Mouse (Mus musculus) midbrain, embryonic 10.5 days (tissue): Measurements from ENCODE around the gene Nkx2-5. TPM values are rescaled to one million over a fixed set of nuclear protein-coding genes. Genes with fewer than 3 reads are reported as not detected.

ENCODE experiments used
- DNase-seq: peaks from one replicate; pipeline ENCODE4 v3.0.0-alpha.2; 2017; ENCODE audit warnings: low spot score
- H3K27ac ChIP-seq: fragments of 300-500 bp; sonication (generic); replicated peaks from 2 replicates; pipeline ENCODE4 v1.5.1; 2016; ENCODE audit warnings: mild to moderate bottlenecking
- H3K27me3 ChIP-seq: fragments of 300-500 bp; sonication (generic); 2 replicates; pipeline ENCODE4 v1.6.1; 2016; ENCODE audit warnings: low read depth, mild to moderate bottlenecking; ENCODE audit not compliant: poor library complexity, severe bottlenecking
- H3K36me3 ChIP-seq: fragments of 300-500 bp; sonication (generic); 2 replicates; pipeline ENCODE4 v1.6.1; 2016; ENCODE audit warnings: mild to moderate bottlenecking, moderate library complexity
- H3K4me1 ChIP-seq: fragments of 300-500 bp; sonication (generic); 2 replicates; pipeline ENCODE4 v1.6.1; 2016
- H3K4me3 ChIP-seq: fragments of 300-500 bp; sonication (generic); 2 replicates; pipeline ENCODE4 v1.5.1; 2016; ENCODE audit warnings: mild to moderate bottlenecking, moderate library complexity
- H3K9me3 ChIP-seq: fragments of 300-500 bp; sonication (generic); replicated peaks from 2 replicates; pipeline ENCODE4 v1.6.1; 2016; ENCODE audit warnings: mild to moderate bottlenecking
- WGBS: fragments of 180-500 bp; shearing (Covaris S2); methylation state at CpG from one replicate; pipeline ENCODE4 v1.1.7; 2016; 5-methylcytosine and 5-hydroxymethylcytosine counted together
- polyA plus RNA-seq: library from polyadenylated mRNA; unstranded; fragments of >200 nt; fragmentation: Nextera tagmentation; extraction: Ambion mirVana; gene quantifications from 2 replicates; pipeline ENCODE4 v1.2.1, GENCODE M21; 2016

Gene Nkx2-5
- polyA plus RNA-seq, 1 experiment from 2014 or later = not detected

DNA sequence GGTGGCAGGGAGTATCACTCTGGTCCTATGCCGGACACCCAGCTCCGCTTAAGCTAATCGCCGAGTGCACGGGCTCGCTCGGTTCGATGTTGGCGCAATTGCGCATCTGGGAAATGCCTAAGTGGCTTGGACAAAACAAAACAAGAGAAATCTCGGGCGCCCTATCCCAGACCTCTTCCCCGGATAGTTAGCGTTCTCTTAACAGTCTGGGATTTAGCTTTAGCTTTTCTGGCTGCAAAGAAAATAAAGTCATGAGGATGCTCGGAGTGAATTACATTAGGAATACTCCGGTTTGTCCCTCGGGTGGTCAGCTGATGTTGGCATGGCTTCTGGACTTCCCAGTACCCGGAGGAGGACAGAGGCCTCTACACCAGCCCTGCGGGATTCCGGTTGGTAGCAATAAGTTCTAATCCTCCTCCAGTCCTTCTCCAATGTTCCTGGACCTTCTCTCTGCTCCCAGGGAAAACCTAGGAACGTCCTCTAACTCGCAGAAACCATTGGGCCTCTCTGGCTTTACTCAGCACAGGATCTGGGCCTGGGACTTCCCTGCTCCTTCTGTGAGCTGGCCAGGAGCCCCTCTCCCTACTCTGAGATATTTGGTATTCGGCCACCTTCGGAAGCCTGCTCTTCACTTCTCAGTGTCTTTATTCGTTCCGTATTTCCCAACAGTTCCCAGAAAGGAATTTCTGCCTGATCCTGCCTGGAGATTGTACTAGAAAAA lies 4.9 kb downstream of the Nkx2-5 start:
- peak; percentile 33 for DNase-seq
- under 1% methylated on average over 26 of the region's 26 CpGs for WGBS
- H3K4me3 ChIP-seq = peak overlapping the region; percentile 18; the same call in 1 of the 2 replicates

DNA sequence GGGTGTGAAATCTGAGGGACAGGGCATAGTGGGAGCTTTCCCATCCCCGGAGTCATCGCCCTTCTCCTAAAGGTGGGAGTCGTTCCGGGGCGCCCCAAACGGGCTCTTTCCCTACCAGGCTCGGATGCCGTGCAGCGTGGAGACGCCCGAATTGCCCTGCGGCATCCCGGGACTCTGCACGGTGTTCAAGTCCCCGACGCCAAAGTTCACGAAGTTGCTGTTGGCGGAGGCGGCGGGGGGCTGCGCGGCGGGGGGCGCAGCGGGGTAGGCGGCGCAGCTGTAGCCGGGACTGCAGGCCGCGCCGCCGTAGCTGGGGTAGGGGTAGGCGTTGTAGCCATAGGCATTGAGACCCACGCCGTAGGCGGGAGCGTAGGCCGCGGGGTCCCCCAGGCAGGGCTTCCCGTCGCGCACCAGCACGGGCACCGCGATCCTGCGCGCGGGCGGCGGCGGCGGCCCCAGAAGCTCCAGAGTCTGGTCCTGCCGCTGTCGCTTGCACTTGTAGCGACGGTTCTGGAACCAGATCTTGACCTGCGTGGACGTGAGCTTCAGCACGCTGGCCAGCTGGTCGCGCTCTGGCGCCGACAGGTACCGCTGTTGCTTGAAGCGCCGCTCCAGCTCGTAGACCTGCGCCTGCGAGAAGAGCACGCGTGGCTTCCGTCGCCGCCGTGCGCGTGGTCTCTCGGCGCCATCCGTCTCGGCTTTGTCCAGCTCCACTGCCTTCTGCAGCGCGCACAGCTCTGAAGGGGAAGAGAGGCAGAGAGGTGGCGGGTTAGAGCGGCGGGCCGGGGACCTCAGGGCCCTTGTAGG lies 5.7 kb downstream of the Nkx2-5 start:
- H3K27ac ChIP-seq = no peak overlapping the region
- H3K4me3 ChIP-seq = peak overlapping the region; percentile 18
- H3K4me1 ChIP-seq = peaks cover 15% of the 10 kb centered on the region
- peaks cover 100% of the 10 kb centered on the region for H3K27me3 ChIP-seq
- H3K9me3 ChIP-seq = no peaks in the 10 kb centered on the region
- under 1% methylated on average over 86 of the region's 87 CpGs for WGBS
- H3K36me3 ChIP-seq = no peaks in the 10 kb centered on the region
- DNase-seq = peak; percentile 49

More for the DNA sequence above, 4.9 kb downstream of the Nkx2-5 start:
- no peaks in the 10 kb centered on the region for H3K9me3 ChIP-seq
- H3K27ac ChIP-seq = no peak overlapping the region
- no peaks in the 10 kb centered on the region for H3K36me3 ChIP-seq
- peaks cover 22% of the 10 kb centered on the region for H3K4me1 ChIP-seq
- H3K27me3 ChIP-seq = peaks cover 100% of the 10 kb centered on the region

GRCm38 (mm10) chr17:26838191-26838910 lies 6.5 kb downstream of the Nkx2-5 start:
- Histone ChIP-seq H3K4me3 (no peak overlapping the region), H3K9me3 (no peaks in the 10 kb centered on the region), H3K27me3 (peaks cover 100% of the 10 kb centered on the region), H3K4me1 (peaks cover 15% of the 10 kb centered on the region), H3K27ac (no peak overlapping the region), H3K36me3 (no peaks in the 10 kb centered on the region)
- peak; percentile 27 for DNase-seq
- WGBS = under 1% methylated on average over 37 of the region's 37 CpGs

DNA sequence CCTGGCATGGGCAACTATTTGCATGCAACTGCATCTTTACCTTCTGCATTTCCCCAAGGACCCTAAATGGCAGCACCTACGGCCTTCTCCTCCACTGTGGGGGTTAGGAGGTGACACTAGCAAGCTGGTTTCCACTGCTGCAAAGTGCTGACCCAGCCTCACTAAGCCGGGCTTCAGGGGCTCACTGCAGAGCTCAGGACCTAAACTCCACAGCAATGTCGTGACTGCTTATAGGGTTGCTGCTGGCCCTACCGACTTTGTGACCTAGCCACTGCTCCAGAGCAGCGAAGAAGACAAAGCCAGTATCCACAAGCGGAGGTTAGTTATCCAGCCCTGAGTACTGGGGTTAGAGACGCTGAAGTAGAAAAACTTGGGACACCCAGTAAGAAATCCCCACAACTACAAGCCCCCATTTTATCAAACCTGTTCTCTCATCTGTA lies 7.2 kb downstream of the Nkx2-5 start:
- Histone ChIP-seq H3K36me3 (no peaks in the 10 kb centered on the region), H3K4me3 (no peak overlapping the region), H3K27ac (no peak overlapping the region), H3K27me3 (peaks cover 97% of the 10 kb centered on the region), H3K4me1 (peaks cover 15% of the 10 kb centered on the region), H3K9me3 (no peaks in the 10 kb centered on the region)
- WGBS = 1% methylated on average over 7 of the region's 7 CpGs
- peak; percentile 39 for DNase-seq

GRCm38 (mm10) chr17:26836786-26837545 lies 7.8 kb downstream of the Nkx2-5 start:
- DNase-seq = peak; percentile 49
- no peak overlapping the region for H3K4me3 ChIP-seq
- H3K4me1 ChIP-seq = peaks cover 15% of the 10 kb centered on the region
- H3K27me3 ChIP-seq = peaks cover 97% of the 10 kb centered on the region
- no peak overlapping the region for H3K27ac ChIP-seq
- H3K9me3 ChIP-seq = no peaks in the 10 kb centered on the region
- no peaks in the 10 kb centered on the region for H3K36me3 ChIP-seq
- 2% methylated on average over 19 of the region's 19 CpGs for WGBS

GRCm38 (mm10) chr17:26836377-26836776 lies 8.4 kb downstream of the Nkx2-5 start:
- Histone ChIP-seq H3K36me3 (no peaks in the 10 kb centered on the region), H3K4me3 (no peak overlapping the region), H3K27me3 (peaks cover 92% of the 10 kb centered on the region), H3K27ac (no peak overlapping the region), H3K4me1 (peaks cover 15% of the 10 kb centered on the region), H3K9me3 (no peaks in the 10 kb centered on the region)
- DNase-seq = no peak
- WGBS = 3% methylated on average over 5 of the region's 5 CpGs

DNA sequence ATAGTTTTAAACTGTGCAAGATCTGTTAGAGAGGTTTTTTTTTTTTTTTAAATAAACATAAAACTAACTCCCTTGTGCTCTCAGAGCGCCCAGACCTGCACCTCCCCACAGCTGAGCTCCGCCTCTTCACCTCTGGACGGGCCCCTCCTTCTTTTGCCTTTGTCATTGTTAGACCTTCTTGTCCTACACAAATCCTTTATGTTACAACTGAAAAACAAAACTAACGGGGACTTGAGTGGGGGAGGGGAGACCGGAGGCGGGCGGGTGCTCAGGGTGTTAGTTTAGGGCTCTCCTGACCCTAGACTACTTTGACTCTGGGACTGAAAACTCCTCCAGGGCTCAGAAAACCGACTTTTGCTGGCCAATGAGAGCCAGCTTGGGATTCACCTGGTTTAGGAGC lies 8.9 kb downstream of the Nkx2-5 start:
- 4% methylated on average over 8 of the region's 8 CpGs for WGBS
- Histone ChIP-seq H3K27me3 (peaks cover 88% of the 10 kb centered on the region), H3K4me1 (peaks cover 11% of the 10 kb centered on the region), H3K36me3 (no peaks in the 10 kb centered on the region), H3K27ac (no peak overlapping the region), H3K9me3 (no peaks in the 10 kb centered on the region), H3K4me3 (no peak overlapping the region)
- no peak for DNase-seq

- 25% methylated on average over 9 of the region's 9 CpGs for WGBS
Observed at GRCm38 (mm10) chr17:26834966-26835755, 9.6 kb downstream of the Nkx2-5 start.

GRCm38 (mm10) chr17:26834302-26834965 lies 10.4 kb downstream of the Nkx2-5 start:
- Histone ChIP-seq H3K36me3 (no peaks in the 10 kb centered on the region), H3K9me3 (no peaks in the 10 kb centered on the region), H3K27ac (no peak overlapping the region), H3K27me3 (peaks cover 74% of the 10 kb centered on the region), H3K4me3 (no peak overlapping the region), H3K4me1 (peaks cover 7% of the 10 kb centered on the region)
- 77% methylated on average over 5 of the region's 5 CpGs for WGBS
- no peak for DNase-seq

More at GRCm38 (mm10) chr17:26834966-26835755, 9.6 kb downstream of the Nkx2-5 start:
- Histone ChIP-seq H3K27me3 (peaks cover 80% of the 10 kb centered on the region), H3K4me3 (no peak overlapping the region), H3K27ac (no peak overlapping the region), H3K36me3 (no peaks in the 10 kb centered on the region), H3K9me3 (no peaks in the 10 kb centered on the region), H3K4me1 (peaks cover 9% of the 10 kb centered on the region)
- DNase-seq = no peak

GRCm38 (mm10) chr17:26833806-26834205 lies 11.0 kb downstream of the Nkx2-5 start:
- H3K27ac ChIP-seq = no peak overlapping the region
- no peaks in the 10 kb centered on the region for H3K9me3 ChIP-seq
- H3K27me3 ChIP-seq = peaks cover 72% of the 10 kb centered on the region
- no peak for DNase-seq
- WGBS = 84% methylated on average over 2 of the region's 2 CpGs
- H3K4me3 ChIP-seq = no peak overlapping the region
- H3K36me3 ChIP-seq = no peaks in the 10 kb centered on the region
- H3K4me1 ChIP-seq = peaks cover under 1% of the 10 kb centered on the region

DNA sequence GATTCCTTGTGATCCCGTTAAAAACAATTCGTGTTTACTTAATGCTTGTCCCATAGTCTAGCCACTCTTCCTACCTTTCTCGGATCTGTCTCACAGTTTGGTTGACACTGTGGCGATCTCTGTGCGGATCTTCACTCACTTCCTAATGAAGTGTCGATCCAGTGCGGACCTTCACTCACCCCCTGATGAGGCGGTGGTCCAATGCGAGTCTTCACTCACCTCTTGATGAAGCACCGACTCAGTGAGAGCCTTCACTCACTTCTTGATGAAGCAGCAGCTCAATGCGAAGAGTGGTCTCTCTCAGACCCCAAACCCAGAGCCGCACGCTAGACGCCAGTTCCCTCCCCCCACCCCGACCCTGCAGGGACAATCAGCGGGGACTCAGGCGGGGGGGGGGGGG lies 18.7 kb downstream of the Nkx2-5 start:
- WGBS = 73% methylated on average over 16 of the region's 17 CpGs
- DNase-seq = no peak
- no peaks in the 10 kb centered on the region for H3K4me1 ChIP-seq
- no peaks in the 10 kb centered on the region for H3K36me3 ChIP-seq
- H3K4me3 ChIP-seq = no peak overlapping the region
- H3K9me3 ChIP-seq = no peaks in the 10 kb centered on the region
- H3K27ac ChIP-seq = no peak overlapping the region
- H3K27me3 ChIP-seq = peaks cover 6% of the 10 kb centered on the region; the same call in 1 of the 2 replicates
